Mouse (Mus musculus) olfactory bulb, adult 2 months (tissue): ENCODE data around the gene Lrrc66.

ENCODE experiments used
- CTCF ChIP-seq: fragments of 200-500 bp; IDR thresholded peaks from 2 replicates; pipeline ENCODE4 v1.5.1; 2012; ENCODE audit warnings: low read depth, mild to moderate bottlenecking, low read length, moderate library complexity; ENCODE audit not compliant: insufficient read depth
- POLR2A ChIP-seq: fragments of 200-500 bp; IDR thresholded peaks from 2 replicates; pipeline ENCODE4 v1.6.1; 2012; ENCODE audit warnings: mild to moderate bottlenecking, low read depth, low read length, moderate library complexity; ENCODE audit not compliant: insufficient read depth

GRCm38 (mm10) chr5:73651061-73651854, 18.9 kb upstream of the Lrrc66 start, which contains the start of gene Spata18:
- TF ChIP-seq CTCF (no peak), POLR2A (no peak)
